Mouse (Mus musculus) NIH3T3 (cell line): ENCODE results near the gene Ankrd22.

Experiments used
- DNase-seq: peaks from one replicate; pipeline ENCODE4 v3.0.0-alpha.2; 2012; ENCODE audit warnings: low read depth

The Ankrd22 gene

GRCm38 (mm10) chr19:34089011-34089680 lies 76.7 kb downstream of the Ankrd22 start:
- DNase-seq = no peak

GRCm38 (mm10) chr19:34078130-34078529 lies 87.7 kb downstream of the Ankrd22 start:
- no peak for DNase-seq

- no peak for DNase-seq
Measured at GRCm38 (mm10) chr19:34074239-34074638, 91.6 kb downstream of the Ankrd22 start.
